Comparison of ENCODE assay signal across 8 mouse cellular contexts in genomic region chr11:119088391-119089234, GRCm38 (mm10). TPM values are rescaled to one million over a fixed set of nuclear protein-coding genes. Genes with fewer than 3 reads are reported as not detected.
DNase-seq lines count a peak whose midpoint lies in the region; ATAC-seq lines count a peak whose summit lies in the region.

No protein-coding gene starts in this region.

- no peak overlapping the region for H3K9ac ChIP-seq in heart, embryonic 14.5 days (ENCODE audit: low read length)
- no peak overlapping the region for H3K9ac ChIP-seq in limb, embryonic 13.5 days
- no peak overlapping the region for H3K9ac ChIP-seq in neural tube, embryonic 15.5 days (replicated peaks)

- H3K4me3 ChIP-seq in heart, embryonic 14.5 days (ENCODE audit: control insufficient read depth in 1 of 2, insufficient read depth in 1 of 2, low read depth in 1 of 2, low read length in 2 of 2): no peak overlapping the region
- peak overlapping the region; percentile 57 for H3K4me3 ChIP-seq in limb, embryonic 13.5 days
- H3K4me3 ChIP-seq in neural tube, embryonic 15.5 days (replicated peaks): no peak overlapping the region

- peak overlapping the region; percentile 4; the same call in 1 of the 2 replicates for H3K4me2 ChIP-seq in heart, embryonic 14.5 days (ENCODE audit: low read length)
- peak overlapping the region; percentile 92; the same call in 1 of the 2 replicates for H3K4me2 ChIP-seq in limb, embryonic 13.5 days (replicated peaks)
- H3K4me2 ChIP-seq in neural tube, embryonic 15.5 days: peak overlapping the region; percentile 96

- peaks cover 30% of the 10 kb centered on the region for H3K27me3 ChIP-seq in heart, embryonic 14.5 days (ENCODE audit: control insufficient read depth, insufficient read depth, low read length)
- peaks cover 44% of the 10 kb centered on the region for H3K27me3 ChIP-seq in limb, embryonic 13.5 days
- peaks cover 30% of the 10 kb centered on the region for H3K27me3 ChIP-seq in neural tube, embryonic 15.5 days (replicated peaks)

- no peaks in the 10 kb centered on the region for H3K9me3 ChIP-seq in heart, embryonic 14.5 days (ENCODE audit: control insufficient read depth, low read length)
- no peaks in the 10 kb centered on the region for H3K9me3 ChIP-seq in limb, embryonic 13.5 days
- H3K9me3 ChIP-seq in neural tube, embryonic 15.5 days (replicated peaks): no peaks in the 10 kb centered on the region

- no peaks in the 10 kb centered on the region for H3K36me3 ChIP-seq in heart, embryonic 14.5 days (ENCODE audit: control insufficient read depth, insufficient read depth, low read length)
- H3K36me3 ChIP-seq in limb, embryonic 13.5 days: no peaks in the 10 kb centered on the region
- H3K36me3 ChIP-seq in neural tube, embryonic 15.5 days: no peaks in the 10 kb centered on the region

- WGBS in heart, embryonic 14.5 days: 3% methylated on average over 28 of the region's 28 CpGs
- WGBS in limb, embryonic 13.5 days: 2% methylated on average over 28 of the region's 28 CpGs
- 2% methylated on average over 28 of the region's 28 CpGs for WGBS in neural tube, embryonic 15.5 days

- no peak for ATAC-seq in heart, embryonic 14.5 days (ENCODE audit: insufficient number of reproducible peaks, insufficient read depth, low FRiP score, low read depth)
- no peak for ATAC-seq in limb, embryonic 13.5 days (ENCODE audit: low FRiP score, low read depth)
- no peak for ATAC-seq in neural tube, embryonic 15.5 days (ENCODE audit: low FRiP score)
- no peak for ATAC-seq in frontal cortex, adult (ENCODE audit: low TSS enrichment)

- peaks cover 23 to 53% of the 10 kb centered on the region in 2 experiments for H3K4me1 ChIP-seq in heart, embryonic 14.5 days (ENCODE audit: control insufficient read depth in 2 of 2, insufficient read depth in 2 of 2, low read length in 2 of 2)
- H3K4me1 ChIP-seq in limb, embryonic 13.5 days: peaks cover 61% of the 10 kb centered on the region
- peaks cover 60% of the 10 kb centered on the region for H3K4me1 ChIP-seq in neural tube, embryonic 15.5 days

- no peak overlapping the region for H3K27ac ChIP-seq in heart, embryonic 14.5 days (replicated peaks in 1 of 2; ENCODE audit: control insufficient read depth in 1 of 2, insufficient read depth in 1 of 2, low read depth in 2 of 2, low read length in 2 of 2)
- no peak overlapping the region for H3K27ac ChIP-seq in limb, embryonic 13.5 days
- no peak overlapping the region for H3K27ac ChIP-seq in neural tube, embryonic 15.5 days (replicated peaks)

- DNase-seq in adrenal gland, adult 18-20 months (ENCODE audit: low spot score in 2 of 2): peak; percentile 28 to 43
- DNase-seq in adrenal gland, adult 8-10 months: no peak
- DNase-seq in spleen, postnatal 10 days (ENCODE audit: low spot score in 2 of 2): peak; percentile 26 to 60
- DNase-seq in spleen, postnatal 36 days (ENCODE audit: low spot score in 2 of 2): no peak

RNA-seq across cellular contexts. Expression of gene Cbx4, which starts 2.6 kb away (rescaled TPM):
- total RNA-seq in adrenal gland, adult 18-20 months (2021): 100 to 1,000 TPM; 115 to 163 TPM
- 100 to 1,000 TPM in 1 of 4 experiments, 10 to 100 TPM in 3; 70.8 to 227 (median 87.4) TPM for total RNA-seq in adrenal gland, adult 8-10 months (2022)
- polyA plus RNA-seq in heart, embryonic 14.5 days (2014; fragmentation: Nextera tagmentation; extraction: Ambion mirVana): 6.5 and 9.2 TPM in 2 replicates
- 10.7 and 11.3 TPM in 2 replicates for polyA plus RNA-seq in limb, embryonic 13.5 days (2015; fragmentation: Nextera tagmentation; extraction: Ambion mirVana)
- 20.2 and 24.2 TPM in 2 replicates for polyA plus RNA-seq in neural tube, embryonic 15.5 days (2015; fragmentation: Nextera tagmentation; extraction: Ambion mirVana)

RNA-seq across cellular contexts. Expression of gene Cbx8, which starts 47.8 kb away (rescaled TPM):
- 10 to 100 TPM; 12.2 to 16.7 TPM for total RNA-seq in adrenal gland, adult 18-20 months (2021)
- total RNA-seq in adrenal gland, adult 8-10 months (2022): 10 to 100 TPM; 15.3 to 24.0 (median 16.5) TPM
- 9.3 and 9.6 TPM in 2 replicates for polyA plus RNA-seq in heart, embryonic 14.5 days (2014; fragmentation: Nextera tagmentation; extraction: Ambion mirVana)
- polyA plus RNA-seq in limb, embryonic 13.5 days (2015; fragmentation: Nextera tagmentation; extraction: Ambion mirVana): 9.4 and 10.6 TPM in 2 replicates
- 7.2 and 7.3 TPM in 2 replicates for polyA plus RNA-seq in neural tube, embryonic 15.5 days (2015; fragmentation: Nextera tagmentation; extraction: Ambion mirVana)

Comparison
In these comparisons a context has a peak if more than half of its experiments do, and no peak if none do; other contexts are left out.
1. DNase-seq: peak in adrenal gland, adult 18-20 months (2 of 2) and spleen, postnatal 10 days (2 of 2); none in adrenal gland, adult 8-10 months (single experiment) and spleen, postnatal 36 days (0 of 2).
2. H3K4me2 ChIP-seq: peak in every context shown above with its lines; median percentile 96 in neural tube, embryonic 15.5 days; 92 in limb, embryonic 13.5 days; 4 in heart, embryonic 14.5 days.